Mouse (Mus musculus): ENCODE data around the gene Myf5. TPM values are rescaled to one million over a fixed set of nuclear protein-coding genes. Genes with fewer than 3 reads are reported as not detected.
A peak's percentile ranks its signal among the peaks of the same experiment; 100 is the strongest.

Myf5 gene
- polyA plus RNA-seq, 1 experiment from 2014 or later: not detected

DNA sequence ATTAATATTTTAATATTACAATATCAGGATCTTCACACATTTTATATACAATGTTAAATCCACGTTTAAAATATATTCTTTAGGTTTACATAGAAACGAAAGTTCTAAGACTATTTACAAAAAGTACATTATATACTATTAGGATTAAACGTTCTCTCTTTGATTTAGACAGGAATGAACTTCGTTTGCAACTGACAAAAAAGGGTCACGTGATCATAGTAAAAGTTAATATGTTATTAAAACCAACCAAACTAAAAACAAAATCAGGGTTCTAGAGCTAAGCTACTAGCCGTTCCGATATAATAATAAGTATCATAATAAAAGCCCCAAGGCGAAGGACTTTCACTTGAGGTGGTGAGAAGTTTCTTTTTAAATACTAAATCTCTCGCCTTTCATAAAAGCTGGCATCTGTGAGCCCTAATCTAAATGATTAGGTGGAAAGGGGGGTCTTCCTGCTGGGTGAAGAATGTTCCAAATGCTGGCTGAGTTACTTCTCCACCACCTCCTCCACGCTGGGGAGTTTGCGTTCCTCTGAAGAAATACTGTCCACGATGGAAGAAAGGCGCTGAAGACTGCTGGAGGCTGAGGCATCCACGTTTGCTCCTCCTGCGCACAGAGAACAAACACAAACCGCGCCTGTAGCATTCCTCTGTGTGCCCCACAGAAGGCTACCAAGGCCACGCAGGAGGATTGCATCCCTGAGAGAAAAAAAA, 7.1 kb upstream of the Myf5 start:
- H3K4me2 ChIP-seq: peak overlapping the region; percentile 48
- peak overlapping the region; percentile 18 for H3K4me3 ChIP-seq
- no peaks in the 10 kb centered on the region for H3K36me3 ChIP-seq
- H3K9me3 ChIP-seq: no peaks in the 10 kb centered on the region
- H3K4me1 ChIP-seq (replicated peaks): peaks cover 8% of the 10 kb centered on the region; the same call in 1 of the 2 replicates
- ATAC-seq (ENCODE audit: low FRiP score, low read depth): peak; percentile 63; the same call in 1 of the 2 replicates
- H3K27ac ChIP-seq (replicated peaks): no peak overlapping the region
- 44% methylated on average over 18 of the region's 18 CpGs for WGBS
- H3K9ac ChIP-seq: no peak overlapping the region
- H3K27me3 ChIP-seq: no peaks in the 10 kb centered on the region

DNA sequence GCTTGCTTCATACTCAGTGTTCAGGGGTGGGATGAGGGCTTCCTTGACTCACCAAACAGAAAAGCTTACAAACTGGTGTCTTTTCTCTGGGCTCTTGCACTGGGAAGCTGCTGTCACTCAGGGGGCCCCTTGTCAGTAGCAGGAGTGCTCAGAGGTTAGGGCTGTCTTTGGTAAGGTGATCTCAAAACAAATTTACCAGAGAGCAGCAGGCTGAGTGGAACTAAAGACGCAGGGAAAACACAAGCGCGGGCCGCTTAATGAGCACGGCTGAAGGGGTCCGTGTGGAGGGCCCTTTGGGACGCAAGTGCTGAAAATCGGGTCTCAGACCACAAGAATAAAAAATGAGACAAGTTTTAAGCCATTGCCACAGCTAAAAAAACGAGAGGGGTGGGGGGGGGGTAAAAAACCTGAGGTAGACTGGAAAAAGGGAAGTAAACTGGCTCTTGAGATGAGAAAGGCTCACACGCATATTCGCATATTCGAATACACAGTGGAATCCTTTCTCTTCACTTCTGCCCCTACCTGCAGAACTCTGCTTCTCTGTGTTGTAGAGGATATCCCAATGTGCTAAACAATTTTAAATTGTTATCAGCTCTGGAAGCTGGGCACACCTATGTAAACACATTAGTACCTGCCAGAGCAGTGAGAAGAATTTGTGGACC, 2.9 kb upstream of the Myf5 start:
- Histone ChIP-seq H3K4me2 (no peak overlapping the region), H3K9me3 (no peaks in the 10 kb centered on the region), H3K36me3 (no peaks in the 10 kb centered on the region), H3K4me3 (no peak overlapping the region), H3K9ac (no peak overlapping the region), H3K4me1 (replicated peaks) (peaks cover 8% of the 10 kb centered on the region; the same call in 1 of the 2 replicates), H3K27ac (replicated peaks) (no peak overlapping the region), H3K27me3 (no peaks in the 10 kb centered on the region)
- 38% methylated on average over 12 of the region's 12 CpGs for WGBS
- no peak for ATAC-seq (ENCODE audit: low FRiP score, low read depth)

DNA sequence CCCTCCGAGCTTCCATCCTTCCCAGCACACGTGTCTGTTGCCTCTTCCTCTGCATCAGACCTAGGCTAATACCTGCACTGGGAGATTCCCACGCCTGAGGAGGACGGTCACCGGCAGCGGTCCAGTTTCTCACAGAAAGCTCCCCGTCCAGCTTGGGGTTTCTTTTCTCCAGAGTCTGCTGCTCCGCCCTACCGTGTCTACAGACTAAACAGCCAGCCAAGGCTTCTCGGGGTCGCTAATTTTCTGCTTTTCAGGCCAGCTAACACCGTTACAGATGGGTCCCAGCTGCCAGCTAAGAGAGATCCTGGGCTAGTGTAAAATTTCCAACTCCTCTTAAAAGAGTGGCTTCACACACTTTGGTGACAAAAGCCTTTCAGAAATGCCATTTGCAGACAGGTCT, 836 bp upstream of the Myf5 start:
- Histone ChIP-seq H3K9me3 (no peaks in the 10 kb centered on the region), H3K9ac (no peak overlapping the region), H3K27ac (replicated peaks) (no peak overlapping the region), H3K4me1 (replicated peaks) (no peaks in the 10 kb centered on the region), H3K4me2 (no peak overlapping the region), H3K36me3 (no peaks in the 10 kb centered on the region), H3K27me3 (no peaks in the 10 kb centered on the region), H3K4me3 (no peak overlapping the region)
- WGBS: 74% methylated on average over 12 of the region's 12 CpGs
- ATAC-seq (ENCODE audit: low FRiP score, low read depth): no peak

DNA sequence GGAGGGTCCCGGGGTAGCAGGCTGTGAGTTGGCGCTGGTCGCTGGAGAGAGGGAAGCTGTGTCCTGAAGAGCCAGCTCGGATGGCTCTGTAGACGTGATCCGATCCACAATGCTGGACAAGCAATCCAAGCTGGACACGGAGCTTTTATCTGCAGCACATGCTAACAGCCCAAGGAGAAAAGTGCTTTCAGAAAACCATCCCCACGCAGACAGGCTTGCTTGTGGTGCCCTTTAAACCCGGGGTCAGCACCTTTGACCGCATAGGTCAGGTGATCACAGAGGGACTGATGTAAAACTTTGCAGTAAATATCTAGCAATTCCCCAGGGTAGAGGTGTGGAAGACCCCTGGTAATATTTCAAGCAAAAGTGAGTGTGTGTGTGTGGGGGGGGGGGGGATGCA, 1.9 kb downstream of the Myf5 start:
- no peaks in the 10 kb centered on the region for H3K9me3 ChIP-seq
- 74% methylated on average over 10 of the region's 10 CpGs for WGBS
- no peaks in the 10 kb centered on the region for H3K27me3 ChIP-seq
- H3K9ac ChIP-seq: no peak overlapping the region
- H3K4me1 ChIP-seq (replicated peaks): no peaks in the 10 kb centered on the region
- H3K36me3 ChIP-seq: no peaks in the 10 kb centered on the region
- no peak overlapping the region for H3K27ac ChIP-seq (replicated peaks)
- H3K4me3 ChIP-seq: no peak overlapping the region
- ATAC-seq (ENCODE audit: low FRiP score, low read depth): no peak
- 0 out of 2 replicates have a peak overlapping the region, but pooled peaks have one; percentile 9 for H3K4me2 ChIP-seq

DNA sequence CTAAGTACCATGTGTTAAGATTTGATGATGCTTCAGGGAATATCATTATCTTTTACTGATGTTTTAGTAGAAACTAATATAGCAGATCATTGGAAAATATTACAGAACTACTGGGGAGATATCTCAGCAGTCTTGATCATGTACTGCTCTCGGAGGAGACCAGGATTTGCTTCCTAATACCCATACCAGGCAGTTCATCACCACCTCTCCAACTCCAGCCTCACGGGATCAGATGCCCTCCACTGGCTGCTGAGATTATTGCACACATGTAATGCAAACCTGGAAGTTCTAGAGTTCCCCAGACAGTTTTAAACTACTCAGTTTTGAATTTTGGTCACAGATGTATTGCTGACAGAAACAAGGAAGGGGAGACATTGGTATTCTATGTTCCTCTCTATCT, 12.4 kb downstream of the Myf5 start:
- H3K36me3 ChIP-seq: no peaks in the 10 kb centered on the region
- 61% methylated on average over 2 of the region's 2 CpGs for WGBS
- no peak overlapping the region for H3K4me3 ChIP-seq
- no peak overlapping the region for H3K27ac ChIP-seq (replicated peaks)
- H3K9me3 ChIP-seq: no peaks in the 10 kb centered on the region
- no peak overlapping the region for H3K9ac ChIP-seq
- H3K4me1 ChIP-seq (replicated peaks): no peaks in the 10 kb centered on the region
- no peak overlapping the region for H3K4me2 ChIP-seq
- no peak for ATAC-seq (ENCODE audit: low FRiP score, low read depth)
- H3K27me3 ChIP-seq: no peaks in the 10 kb centered on the region

DNA sequence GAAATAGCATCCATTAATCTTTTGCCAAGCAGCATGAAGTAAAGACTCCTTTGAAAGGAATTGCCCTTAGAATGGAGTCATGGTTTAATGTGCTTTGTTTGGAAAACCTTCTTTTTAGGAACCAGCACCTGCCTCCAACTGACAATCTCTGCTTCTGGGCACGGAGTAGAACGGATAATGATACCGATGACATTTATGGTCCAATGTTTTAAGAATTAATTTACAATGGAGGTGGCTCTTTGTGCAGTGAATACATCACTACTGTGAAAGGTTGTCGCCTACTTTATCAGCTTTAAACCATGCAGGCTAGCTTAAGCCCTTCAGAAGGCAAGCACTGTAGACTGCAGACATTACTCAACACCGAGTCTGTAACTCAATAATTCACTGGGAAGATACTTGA, 14.2 kb downstream of the Myf5 start:
- Histone ChIP-seq H3K36me3 (no peaks in the 10 kb centered on the region), H3K4me1 (replicated peaks) (no peaks in the 10 kb centered on the region), H3K9ac (no peak overlapping the region), H3K4me3 (no peak overlapping the region), H3K27me3 (no peaks in the 10 kb centered on the region), H3K27ac (replicated peaks) (no peak overlapping the region), H3K9me3 (no peaks in the 10 kb centered on the region), H3K4me2 (no peak overlapping the region)
- WGBS: 54% methylated on average over 5 of the region's 5 CpGs
- no peak for ATAC-seq (ENCODE audit: low FRiP score, low read depth)

DNA sequence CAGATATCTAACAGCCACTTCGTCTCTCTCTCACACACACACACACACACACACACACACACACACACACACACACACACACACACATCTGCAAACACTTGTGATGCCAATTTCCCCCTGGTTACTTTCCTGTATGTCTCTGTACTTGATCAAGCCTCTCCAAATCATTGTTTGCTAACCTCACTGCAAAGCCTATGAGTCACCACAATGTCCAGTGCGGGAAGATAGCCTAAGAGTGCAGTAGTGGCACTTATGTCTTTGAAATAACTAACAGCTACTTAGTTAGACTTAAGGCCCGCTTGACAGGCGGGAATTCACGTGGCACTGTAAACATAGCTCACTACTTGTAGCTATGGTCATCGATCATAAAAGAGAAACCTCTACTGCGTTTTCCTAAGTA, 18.1 kb downstream of the Myf5 start:
- H3K36me3 ChIP-seq: no peaks in the 10 kb centered on the region
- WGBS: 94% methylated on average over 7 of the region's 7 CpGs
- H3K27me3 ChIP-seq: no peaks in the 10 kb centered on the region

DNA sequence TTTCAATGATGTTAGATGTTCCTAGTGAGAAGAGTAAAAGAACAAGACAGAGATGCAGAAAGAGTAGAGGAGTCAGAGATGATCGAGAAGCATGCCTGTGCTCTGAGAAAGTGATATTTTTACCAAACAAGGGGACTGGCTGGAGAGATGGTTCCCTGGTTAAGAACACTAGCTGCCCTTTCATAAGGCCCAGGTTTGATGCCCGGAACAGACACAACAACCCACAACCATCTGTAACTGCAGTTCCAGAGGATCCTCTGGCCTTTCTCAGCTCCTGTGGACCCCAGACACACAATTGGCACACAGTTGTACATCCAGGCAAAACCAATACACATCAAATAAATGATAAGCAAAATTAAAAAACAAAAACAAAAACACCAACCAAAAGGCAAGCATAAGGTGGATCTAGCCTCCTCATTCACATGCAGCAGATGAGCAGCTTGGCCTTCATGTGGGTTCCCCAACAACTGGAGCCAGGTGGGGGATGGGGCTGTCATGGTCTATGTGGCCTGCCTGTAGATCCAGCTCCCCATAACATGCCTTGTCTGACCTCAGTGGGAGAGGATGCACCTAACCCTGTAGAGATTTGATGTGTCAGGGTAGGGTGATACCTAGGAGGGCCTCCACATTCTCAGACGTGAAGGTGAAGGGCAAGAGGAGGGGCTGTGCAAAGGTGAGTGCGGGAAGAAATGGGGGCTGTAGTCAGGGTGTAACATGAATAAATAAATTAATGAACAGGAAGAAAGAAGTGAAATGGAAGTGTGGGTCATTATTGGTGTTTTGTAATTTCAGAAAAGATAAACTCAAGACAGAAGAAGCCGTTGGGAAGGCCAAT, 36.2 kb downstream of the Myf5 start:
- Histone ChIP-seq H3K4me1 (replicated peaks) (no peaks in the 10 kb centered on the region), H3K4me3 (no peak overlapping the region)
- WGBS: 94% methylated on average over 5 of the region's 5 CpGs

More for the DNA sequence above, 18.1 kb downstream of the Myf5 start:
- no peak overlapping the region for H3K9ac ChIP-seq
- no peak overlapping the region for H3K4me3 ChIP-seq
- no peak overlapping the region for H3K27ac ChIP-seq (replicated peaks)
- no peak for ATAC-seq (ENCODE audit: low FRiP score, low read depth)
- H3K9me3 ChIP-seq: no peaks in the 10 kb centered on the region
- no peaks in the 10 kb centered on the region for H3K4me1 ChIP-seq (replicated peaks)
- no peak overlapping the region for H3K4me2 ChIP-seq

DNA sequence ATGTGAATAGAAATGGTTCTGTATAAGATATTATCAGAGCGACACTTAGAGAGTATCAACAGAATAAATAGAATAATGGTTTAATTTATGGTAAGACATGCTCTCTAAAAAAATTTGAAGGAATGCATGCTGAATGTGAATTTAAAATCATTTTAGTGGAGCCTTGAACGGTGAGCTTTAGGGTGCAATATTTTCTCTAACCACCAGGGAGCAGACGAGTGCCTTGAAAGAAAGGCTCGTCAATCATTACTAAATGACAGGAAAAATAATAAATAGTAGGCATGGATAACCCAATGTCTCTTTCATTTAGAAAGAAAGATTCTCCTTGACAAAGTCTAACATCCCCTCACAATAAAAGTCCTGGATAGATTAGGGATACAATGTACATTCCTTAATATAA, 43.2 kb downstream of the Myf5 start:
- WGBS: 13% methylated on average over 4 of the region's 4 CpGs

More for the DNA sequence above, 36.2 kb downstream of the Myf5 start:
- ATAC-seq (ENCODE audit: low FRiP score, low read depth): no peak
- Histone ChIP-seq H3K27ac (replicated peaks) (no peak overlapping the region), H3K36me3 (no peaks in the 10 kb centered on the region), H3K27me3 (no peaks in the 10 kb centered on the region), H3K4me2 (no peak overlapping the region), H3K9ac (no peak overlapping the region), H3K9me3 (no peaks in the 10 kb centered on the region)

DNA sequence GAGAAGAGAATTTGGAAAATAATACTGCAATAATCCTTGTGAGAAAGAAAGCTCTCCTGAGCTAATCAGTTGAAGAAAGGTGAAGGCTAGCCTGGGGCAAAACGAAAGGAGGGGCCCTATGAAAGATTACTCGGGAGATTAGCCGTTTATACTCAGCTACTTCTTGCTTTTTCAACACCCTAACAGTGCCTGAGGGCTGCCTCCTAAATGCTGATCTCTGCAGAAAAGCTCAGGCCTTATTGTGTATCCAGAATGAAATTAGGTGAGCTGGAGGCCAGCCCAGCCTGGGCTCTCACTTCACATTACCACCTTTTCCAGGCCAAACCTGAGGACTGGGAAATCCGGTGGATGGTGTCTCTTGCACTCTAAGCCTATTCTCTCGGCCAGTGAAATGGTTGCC, 49.0 kb downstream of the Myf5 start:
- WGBS: 71% methylated on average over 5 of the region's 5 CpGs
- Histone ChIP-seq H3K27ac (replicated peaks) (no peak overlapping the region), H3K9ac (no peak overlapping the region), H3K9me3 (no peaks in the 10 kb centered on the region), H3K4me3 (no peak overlapping the region), H3K36me3 (no peaks in the 10 kb centered on the region), H3K4me2 (no peak overlapping the region), H3K27me3 (no peaks in the 10 kb centered on the region), H3K4me1 (replicated peaks) (no peaks in the 10 kb centered on the region)
- no peak for ATAC-seq (ENCODE audit: low FRiP score, low read depth)

More for the DNA sequence above, 43.2 kb downstream of the Myf5 start:
- Histone ChIP-seq H3K4me1 (replicated peaks) (no peaks in the 10 kb centered on the region), H3K9ac (no peak overlapping the region), H3K4me2 (no peak overlapping the region), H3K36me3 (no peaks in the 10 kb centered on the region), H3K27me3 (no peaks in the 10 kb centered on the region), H3K9me3 (no peaks in the 10 kb centered on the region), H3K27ac (replicated peaks) (no peak overlapping the region), H3K4me3 (no peak overlapping the region)
- ATAC-seq (ENCODE audit: low FRiP score, low read depth): no peak
